Mouse (Mus musculus): Measurements from ENCODE around the gene Psma3.
"Not testable (repeated sequence)": the region's sequence is repeated elsewhere in the genome, so short reads cannot be mapped to it uniquely, and the experiment has no call there.

Gene Psma3

GRCm38 (mm10) chr12:71001456-71001855, 27.0 kb downstream of the Psma3 start:
- no peak for DNase-seq (ENCODE audit: low spot score in 2 of 2)

GRCm38 (mm10) chr12:71003760-71004426, 29.5 kb downstream of the Psma3 start:
- DNase-seq (ENCODE audit: low spot score in 2 of 2): no peak

- DNase-seq (ENCODE audit: low spot score in 2 of 2): no peak
These were observed 31.7 kb downstream of the Psma3 start for GRCm38 (mm10) chr12:71006141-71006540.

DNA sequence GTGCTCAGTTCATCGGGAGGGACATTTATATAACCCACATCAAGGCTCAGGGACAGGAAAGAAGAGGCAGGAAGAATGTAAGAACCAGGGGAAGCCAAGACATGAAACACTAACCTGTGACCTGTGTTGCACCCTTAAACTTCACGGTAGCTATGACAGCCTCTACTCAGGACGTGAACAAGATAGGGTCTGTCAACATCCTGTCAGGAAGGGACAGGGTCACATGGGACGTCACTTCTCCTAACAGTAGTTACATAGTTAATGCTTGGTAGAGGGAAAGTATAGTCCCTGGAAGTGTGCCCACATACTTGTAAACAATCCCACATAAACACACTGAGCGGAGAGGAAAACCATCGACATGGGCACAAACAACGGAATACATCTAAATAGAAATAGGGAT, 32.5 kb downstream of the Psma3 start:
- DNase-seq (ENCODE audit: low spot score in 2 of 2): no peak

- no peak for DNase-seq (ENCODE audit: low spot score in 2 of 2)
These were observed 35.3 kb downstream of the Psma3 start for GRCm38 (mm10) chr12:71009769-71010168.

DNA sequence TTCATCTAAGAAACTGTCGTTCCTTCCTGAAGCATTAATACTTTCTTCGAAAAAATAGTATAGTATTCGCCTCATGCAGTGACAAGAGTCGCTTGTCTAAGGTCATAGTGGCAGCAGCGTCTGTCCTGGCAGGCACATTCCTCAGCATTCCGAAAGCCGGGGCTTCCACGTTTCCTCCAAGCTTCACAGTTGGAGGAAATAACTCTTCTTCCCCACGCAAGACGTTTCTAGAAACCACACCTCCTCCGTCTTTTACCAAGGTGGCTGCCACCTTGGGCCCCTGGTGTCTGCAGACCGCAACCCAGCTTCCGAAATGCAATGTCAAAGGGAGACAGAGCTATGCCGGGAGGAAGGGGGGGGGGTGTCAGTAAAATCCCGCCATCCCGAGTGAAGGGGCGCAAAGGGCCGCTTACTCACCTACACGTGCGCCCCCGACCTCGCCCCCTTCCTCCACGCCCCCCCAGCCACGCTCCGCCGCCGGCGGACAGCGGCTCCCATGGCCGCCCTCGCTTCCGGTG, 40.5 kb downstream of the Psma3 start:
- no peak for DNase-seq (ENCODE audit: low spot score in 2 of 2)

DNA sequence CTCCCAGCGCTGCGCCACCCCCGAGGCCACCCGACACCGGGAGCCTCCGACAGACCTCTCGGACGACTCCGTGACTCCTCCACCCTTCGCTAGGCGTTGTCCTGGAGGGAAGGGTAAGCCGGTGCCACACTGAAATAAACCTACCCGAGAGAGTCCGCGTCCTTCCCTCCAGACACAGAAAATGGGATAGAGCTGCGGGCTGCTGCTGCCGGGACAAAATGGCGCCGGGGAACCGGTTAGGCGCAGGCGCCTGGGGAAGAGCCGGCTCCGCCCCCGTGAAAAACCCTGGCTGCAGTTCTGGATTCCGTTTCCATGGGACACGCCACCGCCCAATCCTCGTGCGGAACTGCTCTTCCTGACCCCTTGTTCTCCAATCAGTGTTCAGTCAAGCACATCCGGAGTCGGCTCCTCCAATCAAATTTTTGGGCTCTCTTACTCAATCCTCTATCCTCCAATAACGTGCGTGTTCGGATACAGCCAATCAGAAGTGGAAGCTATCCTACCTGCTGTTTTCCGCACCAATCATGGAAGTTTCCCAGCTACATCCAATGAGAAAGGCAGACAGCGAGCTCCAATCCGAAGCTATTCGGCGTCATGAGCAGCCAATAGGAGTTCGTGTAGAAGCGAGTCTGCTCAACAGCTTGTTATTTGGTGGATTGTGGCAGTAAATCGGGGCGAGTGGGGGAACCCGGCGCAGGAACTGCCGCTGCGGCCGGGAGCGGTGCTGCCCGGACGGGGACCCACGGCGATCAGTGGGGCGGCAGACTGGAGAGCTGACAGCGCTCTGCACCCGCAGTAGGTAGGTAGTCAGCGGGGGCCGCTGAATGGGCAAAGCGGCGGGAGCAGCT, 41.2 kb downstream of the Psma3 start, which contains the start of gene Arid4a:
Gene Arid4a, plus strand, starts transcription at position 628 of the 848 bp plus-strand sequence.
- peak; percentile 98 to 99 for DNase-seq (ENCODE audit: low spot score in 2 of 2)

GRCm38 (mm10) chr12:71016211-71016502, 41.7 kb downstream of the Psma3 start:
- no peak for DNase-seq (ENCODE audit: low spot score in 2 of 2)

DNA sequence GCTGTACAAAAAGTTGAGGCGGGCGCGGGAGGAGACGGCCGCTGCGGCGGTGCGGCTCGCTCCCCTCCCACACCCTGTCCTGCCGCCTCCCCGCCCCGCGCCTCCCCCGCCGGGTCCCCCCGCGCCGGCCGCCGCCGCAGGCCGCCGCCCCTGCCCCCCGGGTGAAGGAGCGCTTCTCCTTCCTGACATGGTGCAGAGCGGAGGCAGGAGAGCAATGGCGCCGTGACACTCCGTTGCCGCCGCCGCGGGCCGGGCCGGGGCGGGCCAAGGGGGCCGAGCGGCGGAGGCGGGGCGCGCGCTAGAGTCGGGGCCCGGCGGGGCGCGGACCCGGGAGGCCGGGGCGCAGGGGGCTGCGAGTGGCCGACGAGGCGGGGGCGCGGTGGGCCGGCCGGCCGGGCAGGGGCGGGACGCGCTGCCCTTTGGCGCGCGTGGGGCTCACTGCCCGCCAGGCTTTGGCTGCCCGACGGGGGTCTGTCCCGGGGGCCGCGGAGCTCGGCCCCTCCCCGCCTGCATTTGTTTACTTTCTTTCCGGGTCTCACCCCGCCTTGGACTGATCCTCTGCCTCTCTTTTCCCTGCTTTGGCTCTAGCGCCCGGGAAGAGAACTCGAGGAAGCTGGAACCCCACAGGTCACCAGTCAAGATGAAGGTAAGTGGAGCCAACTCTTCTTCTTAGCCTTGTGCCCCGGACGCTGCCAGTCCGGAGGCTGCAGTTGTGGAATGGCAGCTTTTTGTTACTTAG, 42.3 kb downstream of the Psma3 start:
- DNase-seq (ENCODE audit: low spot score in 2 of 2): peak in 1 of 2 experiments; percentile 33

GRCm38 (mm10) chr12:71017242-71017571, 42.8 kb downstream of the Psma3 start:
- no peak for DNase-seq (ENCODE audit: low spot score in 2 of 2)

DNA sequence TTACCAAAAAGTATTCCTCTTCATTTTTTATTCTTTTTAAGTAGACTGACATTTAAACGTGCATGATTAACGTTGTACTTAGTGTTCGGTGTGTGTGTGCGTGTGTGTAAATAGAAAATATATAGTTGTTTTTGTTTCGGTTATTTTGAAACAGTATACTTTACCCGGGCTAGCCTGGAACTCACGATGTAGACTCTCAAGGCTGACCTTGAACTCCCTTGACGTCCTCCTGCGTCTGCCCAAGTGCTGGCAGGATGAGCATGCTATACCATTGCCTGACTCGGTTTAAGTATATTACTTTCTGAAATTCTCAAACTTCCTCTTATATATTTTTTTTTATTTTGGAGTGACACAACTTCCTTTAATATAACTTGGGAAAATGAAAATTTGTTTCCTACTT, 43.4 kb downstream of the Psma3 start:
- no peak for DNase-seq (ENCODE audit: low spot score in 2 of 2)

DNA sequence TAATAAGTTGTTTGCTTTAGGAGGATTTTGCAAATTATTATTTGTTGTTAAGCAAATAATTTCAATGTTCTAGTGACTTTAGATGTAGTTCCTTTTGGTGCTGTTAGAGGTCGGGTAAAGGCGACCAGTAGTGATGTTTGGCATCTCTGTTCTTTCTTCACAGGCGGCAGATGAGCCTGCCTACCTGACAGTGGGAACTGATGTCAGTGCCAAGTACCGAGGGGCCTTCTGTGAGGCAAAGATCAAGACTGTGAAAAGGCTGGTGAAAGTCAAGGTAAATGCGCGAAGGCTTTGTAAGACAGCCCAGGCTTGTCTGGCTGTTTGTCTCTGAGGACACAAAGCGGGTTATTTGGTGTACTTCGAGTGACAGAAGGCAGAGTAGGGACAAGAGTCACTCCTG, 44.8 kb downstream of the Psma3 start:
- no peak for DNase-seq (ENCODE audit: low spot score in 2 of 2)

DNA sequence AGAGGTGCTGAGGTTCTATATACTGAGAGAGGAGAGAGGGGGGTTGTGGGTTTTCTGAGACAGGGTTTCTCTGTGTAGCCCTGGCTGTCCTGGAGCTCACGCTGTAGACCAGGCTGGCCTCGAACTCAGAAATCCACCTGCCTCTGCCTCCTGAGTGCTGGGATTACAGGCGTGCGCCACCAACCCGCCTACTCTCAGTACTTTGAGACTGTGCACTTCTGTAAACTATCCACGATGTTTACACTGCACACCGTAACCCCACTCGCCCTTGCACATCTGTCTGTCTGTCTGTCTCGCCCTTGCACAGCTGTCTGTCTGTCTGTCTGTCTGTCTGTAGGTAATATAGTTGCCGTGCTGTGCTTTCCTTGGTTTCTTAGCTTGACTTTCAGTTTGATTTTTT, 50.0 kb downstream of the Psma3 start:
- no peak for DNase-seq (ENCODE audit: low spot score in 2 of 2)

- DNase-seq (ENCODE audit: low spot score in 2 of 2): not testable (repeated sequence)
These were observed 53.8 kb downstream of the Psma3 start for GRCm38 (mm10) chr12:71028265-71028664.

DNA sequence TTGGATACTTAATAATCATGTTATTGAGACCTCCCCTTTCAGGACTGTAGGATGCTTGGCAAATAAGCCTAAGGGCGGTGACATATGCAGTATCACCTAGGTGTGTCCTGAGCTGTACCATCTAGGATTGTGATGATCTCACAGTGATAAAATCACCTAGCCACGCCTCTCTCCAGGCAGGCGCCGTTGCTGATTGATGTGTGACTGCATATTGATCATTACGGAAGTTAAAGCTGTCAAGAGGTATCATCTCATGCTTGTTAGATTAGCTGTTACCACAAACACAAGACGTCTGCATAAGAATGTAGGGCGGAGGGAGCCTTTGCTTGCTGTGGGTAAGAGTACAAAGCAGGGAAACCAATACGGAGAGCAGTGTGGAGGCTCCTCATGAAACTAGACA, 55.8 kb downstream of the Psma3 start:
- no peak for DNase-seq (ENCODE audit: low spot score in 2 of 2)

GRCm38 (mm10) chr12:71030722-71031121, 56.3 kb downstream of the Psma3 start:
- DNase-seq (ENCODE audit: low spot score in 2 of 2): no peak

- DNase-seq (ENCODE audit: low spot score in 2 of 2): no peak
These were observed 61.4 kb downstream of the Psma3 start for GRCm38 (mm10) chr12:71035826-71036225.

- DNase-seq (ENCODE audit: low spot score in 2 of 2): peak in 1 of 2 experiments; percentile 14
These were observed 62.4 kb downstream of the Psma3 start for GRCm38 (mm10) chr12:71036729-71037404.

DNA sequence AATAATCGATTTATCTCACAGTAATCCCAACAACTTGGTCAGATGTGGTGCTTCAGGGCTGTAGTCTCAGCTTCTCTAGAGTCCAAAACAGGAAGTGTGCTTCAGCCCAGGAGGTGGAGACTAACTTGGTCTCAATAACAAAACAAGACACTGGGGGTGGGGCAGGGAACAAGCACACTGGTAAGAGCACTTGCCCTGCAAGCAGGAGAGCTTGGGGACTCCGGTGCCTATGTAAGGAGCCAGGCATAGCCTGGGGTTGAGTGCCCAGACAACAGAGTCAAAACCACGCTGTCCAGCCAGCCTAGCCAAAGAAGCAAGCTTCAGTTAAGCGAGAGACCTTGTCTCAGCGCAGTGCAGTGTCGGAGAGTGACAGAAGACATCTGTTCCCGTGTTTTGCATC, 66.0 kb downstream of the Psma3 start:
- peak; percentile 62 to 76 for DNase-seq (ENCODE audit: low spot score in 2 of 2)

DNA sequence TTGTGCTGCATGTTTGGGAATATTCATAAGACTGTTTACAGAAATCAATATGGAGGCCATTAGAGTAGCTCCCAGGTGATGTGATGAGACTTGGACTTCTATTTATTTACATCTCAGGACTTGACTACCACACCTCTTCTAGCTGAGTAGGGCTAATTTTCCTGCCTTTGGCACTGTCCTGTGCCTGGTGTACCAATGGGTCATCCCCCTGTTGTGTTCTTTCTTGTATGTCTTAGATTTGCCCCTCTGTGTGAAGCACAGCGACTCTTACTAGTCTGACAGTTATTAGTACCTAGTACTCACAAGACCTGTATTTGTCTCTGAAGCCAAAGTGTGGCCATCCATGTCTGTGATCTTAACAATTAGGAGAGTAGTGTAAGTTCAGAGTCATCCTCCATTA, 68.0 kb downstream of the Psma3 start:
- DNase-seq (ENCODE audit: low spot score in 2 of 2): no peak

DNA sequence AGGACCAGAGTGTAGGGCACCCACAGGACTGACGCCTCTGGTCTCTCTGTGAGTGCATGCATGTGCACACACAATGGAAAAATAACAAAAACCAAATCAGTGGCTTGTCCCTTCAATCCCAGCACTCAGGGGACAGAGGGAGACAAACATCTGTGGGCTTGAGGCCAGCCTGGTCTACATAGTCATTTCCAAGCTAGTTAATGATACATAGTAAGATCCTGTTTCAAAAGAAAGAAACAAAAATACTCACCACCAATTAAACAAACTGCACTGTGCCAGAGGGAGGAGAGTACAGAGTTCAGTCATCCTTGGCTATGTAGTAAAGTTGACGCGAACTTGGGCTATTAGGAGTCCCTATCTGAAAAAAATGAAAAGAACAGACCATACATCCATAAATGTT, 69.2 kb downstream of the Psma3 start:
- DNase-seq (ENCODE audit: low spot score in 2 of 2): no peak

- no peak for DNase-seq (ENCODE audit: low spot score in 2 of 2)
These were observed 70.1 kb downstream of the Psma3 start for GRCm38 (mm10) chr12:71044488-71044887.

All from natural killer cell, adult 2 months (primary cell).